Mouse (Mus musculus) T-helper 1 cell (primary cell): Measurements from ENCODE around the gene Vegfc.

Source experiments
- in situ Hi-C: fragments of 300-600 bp; cut with MboI, MseI; formaldehyde crosslinking; loops from one replicate; pipeline ENCODE4 v1.15.1; 2025; ENCODE audit warnings: high pct_unique_total_duplicates

Vegfc gene

GRCm38 (mm10) chr8:54077271-54078120 is at the start of gene Vegfc:
Gene Vegfc (plus strand): TSS chr8:54077606.
- in situ Hi-C loops, result no loop called here

- in situ Hi-C loops, result no loop called here
Observed at GRCm38 (mm10) chr8:54034584-54034983, 42.8 kb upstream of the Vegfc start.

DNA sequence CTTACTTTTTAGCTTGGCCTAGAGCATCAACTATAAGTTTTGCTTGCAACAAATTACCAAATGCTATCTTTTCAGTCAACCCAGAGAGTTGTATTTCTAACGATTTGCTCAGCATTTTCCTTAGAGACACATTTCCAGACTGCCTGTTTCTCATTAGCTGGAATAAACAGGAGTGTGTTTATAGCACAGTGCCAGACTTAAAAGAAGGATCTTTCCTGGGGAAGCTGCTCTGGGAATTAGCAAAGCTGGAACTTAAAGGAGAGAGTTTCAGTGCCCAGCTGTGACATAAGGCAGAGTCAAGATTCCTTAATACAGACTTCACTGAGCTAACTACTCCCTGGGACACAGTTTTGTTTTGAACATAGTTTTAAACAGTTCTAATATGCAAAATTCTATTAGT is 34.8 kb upstream of the Vegfc start:
- in situ Hi-C loops, result no loop called here

GRCm38 (mm10) chr8:54043468-54043867 is 33.9 kb upstream of the Vegfc start:
- in situ Hi-C loops, result no loop called here

DNA sequence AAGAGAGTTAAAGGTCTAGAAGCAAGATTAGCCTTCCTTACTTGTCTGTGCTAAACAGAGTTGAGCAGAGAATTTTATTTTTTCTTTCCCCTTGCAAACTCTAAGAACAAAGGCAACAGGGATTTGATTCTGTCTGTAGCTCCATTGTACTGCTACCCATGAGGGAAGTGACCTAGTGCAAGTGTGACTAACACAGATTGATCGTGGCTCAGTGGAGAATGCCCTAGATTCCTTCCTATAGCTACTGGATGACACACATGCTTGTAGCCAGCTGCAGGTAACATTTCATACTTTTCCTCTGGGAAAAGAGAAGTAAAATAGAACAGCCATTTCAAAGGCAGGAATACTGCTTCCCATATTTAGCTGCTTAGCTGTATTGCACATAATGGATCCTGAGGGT is 24.2 kb upstream of the Vegfc start:
- in situ Hi-C loops, result no loop called here

DNA sequence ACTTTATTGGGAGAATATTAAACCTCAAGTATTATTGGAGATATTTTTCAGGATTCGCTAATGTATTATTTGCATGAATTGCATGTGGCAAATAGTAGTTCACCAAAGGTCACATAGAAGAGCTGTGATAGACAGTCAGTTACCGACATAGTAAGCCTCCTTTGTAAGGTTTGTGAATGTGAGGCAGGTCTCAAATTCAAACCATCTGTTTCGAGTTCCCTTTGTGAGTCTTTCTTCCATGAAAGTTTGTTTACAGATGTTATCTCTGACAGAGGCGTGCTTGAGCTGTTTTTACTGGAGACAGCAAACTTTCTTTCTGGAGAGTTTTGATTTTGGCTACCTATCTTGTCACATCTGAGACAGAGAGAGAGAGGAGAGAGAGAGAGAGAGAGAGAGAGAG is 11.9 kb upstream of the Vegfc start:
- in situ Hi-C loops, result no loop called here

DNA sequence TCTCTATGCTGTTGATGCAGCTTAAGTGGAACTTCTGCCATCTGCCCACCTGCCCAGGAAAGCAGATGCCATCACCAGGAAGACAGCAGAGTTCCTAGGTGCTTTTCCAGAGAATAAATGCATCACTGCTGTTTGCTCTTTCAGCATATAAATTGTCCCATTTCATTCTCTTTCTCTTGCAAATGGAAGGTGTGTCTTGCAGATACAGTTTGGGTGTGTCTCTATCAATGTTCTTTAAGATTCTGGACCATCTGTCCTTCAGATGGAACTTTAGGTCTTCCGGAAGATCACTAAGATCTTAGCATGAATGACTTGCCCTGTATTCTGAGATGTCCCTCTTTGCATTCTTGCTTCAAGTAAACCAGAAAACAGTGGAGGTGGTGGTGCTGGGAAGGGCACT is 1.1 kb upstream of the Vegfc start:
- in situ Hi-C loops, result no loop called here

DNA sequence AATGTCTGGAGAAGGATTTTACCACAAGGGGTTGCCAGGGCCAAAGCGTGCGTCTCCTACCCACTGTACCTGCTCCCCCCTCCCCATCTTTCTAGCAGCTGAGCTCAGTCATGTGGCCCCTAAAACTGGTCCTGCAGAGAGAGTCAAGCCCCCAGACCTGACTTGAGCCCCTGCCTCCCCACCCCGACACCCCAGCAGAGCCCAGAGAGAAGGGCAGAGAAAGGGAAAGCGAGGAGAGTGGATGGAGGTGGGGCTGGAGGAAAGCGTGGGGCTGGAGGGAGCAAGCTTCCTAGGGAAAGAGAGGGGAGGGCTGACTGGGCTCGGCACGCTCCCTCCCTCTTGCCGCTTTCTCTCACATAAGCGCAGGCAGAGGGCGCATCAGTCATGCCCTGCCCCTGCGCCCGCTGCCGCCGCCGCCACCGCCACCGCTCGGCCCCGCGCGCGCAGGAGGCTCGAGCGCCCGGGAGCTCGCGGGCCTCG is 575 bp upstream of the Vegfc start:
- in situ Hi-C loops, result no loop called here

GRCm38 (mm10) chr8:54078121-54078440 is 675 bp downstream of the Vegfc start:
- in situ Hi-C loops, result no loop called here

DNA sequence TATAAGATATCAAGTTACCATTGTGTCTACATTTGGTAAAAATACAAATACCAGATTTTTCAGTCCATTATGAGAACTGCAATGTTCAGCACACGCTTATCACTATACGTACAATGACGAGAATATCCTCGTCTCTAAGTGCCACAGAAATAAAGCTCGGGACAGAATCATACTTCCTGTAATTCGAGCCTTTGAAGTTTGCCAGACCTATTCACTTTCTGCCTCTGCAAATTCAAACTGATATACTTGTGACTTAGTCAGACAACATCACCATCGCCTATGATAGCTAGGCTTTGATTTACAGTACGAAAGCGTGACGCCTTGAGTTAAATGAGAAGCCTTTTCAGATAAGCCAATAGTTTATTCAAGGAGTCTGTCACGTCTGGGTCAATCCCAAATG is 1.6 kb downstream of the Vegfc start:
- in situ Hi-C loops, result no loop called here

DNA sequence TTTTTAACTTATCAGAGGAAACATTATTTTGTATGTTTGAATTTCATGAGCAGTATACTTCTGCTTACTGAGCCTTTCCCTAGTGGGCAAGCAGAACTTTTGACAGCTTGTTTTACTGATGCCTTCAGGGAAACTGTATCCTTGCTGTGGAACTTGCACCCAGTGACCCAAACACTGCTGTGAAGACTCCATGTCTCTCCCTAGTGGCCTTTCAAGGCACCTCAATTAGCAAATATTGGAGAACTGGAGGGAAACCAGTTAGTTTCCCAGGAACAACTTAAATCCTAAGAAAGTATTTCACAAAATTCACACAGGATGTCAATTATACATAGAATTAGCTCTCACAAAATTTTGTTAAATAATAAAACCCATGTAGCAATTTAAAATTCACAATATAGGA is 2.2 kb downstream of the Vegfc start:
- in situ Hi-C loops, result no loop called here

DNA sequence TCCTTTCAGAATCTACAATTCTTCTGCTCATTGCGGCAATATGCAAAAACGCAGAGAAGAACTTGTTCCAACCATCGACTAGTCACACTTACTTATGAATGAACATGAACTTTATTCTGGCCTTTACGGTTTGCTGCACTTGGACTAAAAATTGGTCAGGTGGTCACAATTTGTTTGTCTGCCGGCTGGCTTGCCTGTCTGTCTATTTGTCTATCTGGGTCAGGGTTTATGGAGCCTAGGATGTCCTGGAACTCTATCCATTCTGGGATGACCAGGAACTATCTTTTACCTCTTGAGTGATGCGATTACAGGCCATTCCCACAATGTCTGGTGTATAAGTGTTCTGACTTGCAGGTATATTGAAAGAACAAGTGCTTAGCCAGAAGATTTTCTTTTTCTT is 8.5 kb downstream of the Vegfc start:
- in situ Hi-C loops, result no loop called here

DNA sequence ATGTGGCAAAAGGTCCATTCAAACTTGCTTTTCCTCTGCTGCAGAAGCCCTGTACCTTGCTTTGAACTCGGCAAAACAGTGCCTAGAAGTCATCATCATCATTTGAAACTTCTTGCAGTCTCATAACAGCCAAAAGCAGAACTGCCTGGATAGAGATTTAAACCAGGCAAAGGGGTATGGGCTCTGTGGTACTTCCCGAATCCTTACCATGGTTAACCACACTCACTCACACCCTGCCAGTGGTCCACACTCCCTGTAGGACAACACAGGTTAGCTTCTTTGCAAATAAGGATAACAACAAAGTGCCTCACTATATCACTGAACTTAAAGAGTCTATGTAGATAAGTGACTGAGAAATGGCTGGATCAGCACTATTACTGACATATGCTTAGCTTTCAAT is 9.7 kb downstream of the Vegfc start:
- in situ Hi-C loops, result no loop called here

DNA sequence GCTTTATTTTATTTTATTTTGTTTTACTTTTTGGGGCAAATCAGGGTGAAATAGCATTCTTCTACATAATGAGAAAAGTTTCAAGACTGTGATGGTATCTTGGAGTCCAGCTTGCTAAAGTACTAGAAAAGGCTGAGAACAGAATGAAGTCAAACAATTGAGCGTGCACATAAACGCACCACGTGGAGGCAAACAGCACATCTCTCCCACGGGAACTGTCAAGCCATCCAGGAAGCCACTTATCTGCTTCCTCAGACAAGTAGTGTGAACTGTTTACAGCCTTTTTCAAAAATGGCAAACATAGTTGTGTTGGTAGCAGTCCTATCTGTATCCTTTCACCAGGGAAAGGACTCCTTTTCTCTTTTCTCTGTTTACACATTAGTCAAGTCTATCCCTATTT is 11.8 kb downstream of the Vegfc start:
- in situ Hi-C loops, result no loop called here

DNA sequence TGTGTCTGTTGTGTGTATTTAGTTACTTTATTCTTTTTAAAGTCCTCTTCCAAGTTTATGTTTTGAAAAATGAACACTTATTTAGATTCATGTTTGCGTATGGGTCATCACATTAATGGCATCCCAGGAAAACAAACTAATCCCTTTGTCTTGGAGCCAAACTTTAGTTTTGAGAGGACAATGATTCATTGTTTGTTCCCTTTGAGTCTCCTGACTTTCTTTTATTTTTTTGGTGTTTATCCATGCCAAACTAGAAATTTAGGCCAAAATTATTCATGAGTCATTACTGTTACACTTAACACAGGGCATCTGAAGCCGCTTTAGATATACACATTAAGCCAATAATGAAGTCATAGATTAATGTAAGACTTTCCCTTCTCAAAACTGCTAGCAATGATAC is 12.5 kb downstream of the Vegfc start:
- in situ Hi-C loops, result no loop called here

- in situ Hi-C loops, result no loop called here
Observed at GRCm38 (mm10) chr8:54100058-54100457, 22.7 kb downstream of the Vegfc start.

- in situ Hi-C loops, result no loop called here
Observed at GRCm38 (mm10) chr8:54114581-54114980, 37.2 kb downstream of the Vegfc start.

DNA sequence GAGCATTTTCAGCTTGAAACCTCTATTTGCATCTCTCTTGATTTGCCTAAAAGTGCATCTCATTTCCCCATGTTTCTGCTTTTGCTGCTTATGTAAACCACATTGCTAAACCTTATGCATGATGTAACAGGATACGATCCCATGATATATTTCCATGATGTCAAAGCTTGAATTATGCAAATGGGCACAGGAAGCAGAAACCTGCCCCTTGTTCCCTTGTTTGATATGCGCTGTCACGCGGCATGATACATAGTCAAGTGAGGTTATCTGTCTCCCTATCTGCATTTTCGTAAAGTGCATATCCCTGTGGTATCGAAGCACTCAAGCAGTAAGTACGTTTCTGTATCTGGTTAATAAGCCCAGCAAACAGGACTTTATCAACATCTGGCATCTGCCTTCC is 42.7 kb downstream of the Vegfc start:
- in situ Hi-C loops, result no loop called here

DNA sequence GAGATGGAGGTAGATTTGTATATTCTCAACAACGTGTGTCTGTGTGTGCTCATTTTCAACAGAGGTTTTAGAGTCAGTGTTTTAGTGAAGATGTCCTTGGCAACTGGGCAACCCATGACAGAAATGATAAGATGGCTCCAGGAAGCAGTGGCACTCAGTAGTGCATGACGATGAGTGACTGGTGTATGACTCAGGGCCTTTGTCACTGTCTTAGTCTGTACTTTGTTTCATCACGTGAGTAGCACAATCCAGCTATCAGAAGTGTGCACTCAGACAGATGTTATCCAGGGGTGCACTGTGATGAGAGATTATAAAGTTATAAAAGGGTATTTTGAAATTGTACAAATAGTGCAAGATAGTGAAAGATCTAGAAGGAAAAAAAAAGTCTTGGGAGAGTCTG is 44.5 kb downstream of the Vegfc start:
- in situ Hi-C loops, result no loop called here

- in situ Hi-C loops, result no loop called here
Observed at GRCm38 (mm10) chr8:54122345-54122744, 44.9 kb downstream of the Vegfc start.

GRCm38 (mm10) chr8:54130558-54130957 is 53.2 kb downstream of the Vegfc start:
- in situ Hi-C loops, result no loop called here

DNA sequence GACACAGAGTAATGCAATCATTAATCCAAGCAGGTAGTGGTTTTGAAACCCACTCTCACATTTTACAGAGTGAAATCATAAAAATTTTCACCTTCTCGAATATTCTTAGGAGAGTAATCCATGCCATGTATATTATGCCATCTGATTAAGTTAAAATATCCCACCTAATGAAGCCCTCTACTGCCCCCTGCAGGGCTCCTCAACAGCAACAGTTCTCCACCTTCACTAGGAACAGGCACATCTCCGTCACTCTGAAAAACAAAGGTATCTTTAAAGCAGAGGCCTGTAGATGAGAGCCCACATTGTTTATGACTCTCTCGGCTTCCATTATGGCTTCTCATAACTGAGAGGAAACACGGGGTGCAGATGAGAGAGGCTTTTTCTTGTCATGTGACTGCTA is 75.8 kb downstream of the Vegfc start:
- in situ Hi-C loops, result no loop called here

GRCm38 (mm10) chr8:54163505-54163904 is 86.1 kb downstream of the Vegfc start:
- in situ Hi-C loops, result no loop called here

GRCm38 (mm10) chr8:54185336-54185735 is 107.9 kb downstream of the Vegfc start:
- in situ Hi-C loops, result no loop called here
